Mouse (Mus musculus): Measurements from ENCODE around the gene Smco2. TPM values are rescaled to one million over a fixed set of nuclear protein-coding genes. Genes with fewer than 3 reads are reported as not detected.

Smco2 gene
- not detected in 2 replicates for polyA plus RNA-seq (2015; fragmentation: Nextera tagmentation; extraction: Ambion mirVana)

DNA sequence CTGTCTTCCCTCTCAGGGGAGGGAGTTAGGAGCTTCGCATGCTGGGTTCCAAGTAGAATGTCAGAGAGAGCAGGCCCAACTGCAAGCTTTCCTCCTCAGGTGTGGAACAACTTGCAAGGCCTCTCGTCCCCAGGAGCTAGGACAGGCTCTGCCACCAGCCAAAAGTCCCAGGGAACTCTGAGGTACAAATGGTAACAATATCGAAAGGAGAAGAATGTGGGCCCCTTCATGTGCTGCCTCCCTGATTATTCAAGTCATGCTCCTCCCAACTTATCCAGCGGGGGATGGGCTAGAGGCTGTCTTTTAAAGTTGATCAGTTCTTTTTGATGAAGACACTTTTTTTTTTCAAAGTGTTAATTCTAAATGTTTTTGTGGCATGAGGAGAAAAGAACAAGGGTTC lies at the start of gene Smco2:
Gene Smco2, plus strand, starts transcription at position 55 of the 400 bp plus-strand sequence.

DNA sequence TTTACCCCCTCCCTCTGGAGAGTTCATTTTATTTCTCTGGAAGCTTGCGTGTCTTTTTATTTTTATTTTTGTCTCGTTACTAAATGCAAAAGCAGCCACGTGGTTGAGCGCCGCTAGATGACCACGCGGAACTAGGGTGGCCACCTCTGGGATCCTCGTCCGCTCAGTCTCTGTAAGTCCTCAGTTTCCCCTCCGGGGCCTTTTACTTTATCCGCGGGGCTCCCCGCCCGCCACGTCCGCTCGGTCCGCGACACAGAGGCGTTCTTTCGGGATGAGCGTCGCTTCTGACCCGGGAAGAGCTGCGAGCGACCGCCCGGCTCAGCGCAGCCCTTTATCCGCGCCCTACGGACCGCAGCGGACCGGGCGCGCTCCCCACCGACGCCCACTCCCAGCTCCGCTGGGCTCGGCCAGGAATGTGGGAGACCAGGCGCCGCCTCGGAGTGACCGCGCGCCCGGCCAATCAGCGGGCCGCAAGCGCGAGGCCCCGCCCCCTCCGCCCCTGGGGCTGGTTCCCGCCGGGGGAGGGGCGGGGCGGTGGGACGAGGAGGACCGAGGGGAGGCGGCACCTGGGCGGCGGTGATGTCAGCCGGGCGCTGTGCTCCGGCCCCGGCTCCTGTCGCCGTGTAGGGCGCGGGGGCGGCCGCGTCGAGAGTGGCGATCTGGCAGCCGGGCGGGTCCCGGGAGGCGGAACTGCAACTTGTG lies 38.2 kb downstream of the Smco2 start, which contains the start of gene Ppfibp1:
Gene Ppfibp1, plus strand, starts transcription at position 530 of the 702 bp plus-strand sequence.

Other genes starting within 250 kb of the Smco2 start
- gene Med21, start 207.6 kb upstream of the Smco2 start, polyA plus RNA-seq (2015; fragmentation: Nextera tagmentation; extraction: Ambion mirVana): 236 and 358 TPM in 2 replicates
- gene Tm7sf3, start 207.3 kb upstream of the Smco2 start, polyA plus RNA-seq (2015; fragmentation: Nextera tagmentation; extraction: Ambion mirVana): 45.0 and 58.4 TPM in 2 replicates
- gene Stk38l, start 125.1 kb upstream of the Smco2 start, polyA plus RNA-seq (2015; fragmentation: Nextera tagmentation; extraction: Ambion mirVana): 9.8 and 9.9 TPM in 2 replicates
- 2.2 and 3.0 TPM in 2 replicates for gene Arntl2, start 54.0 kb upstream of the Smco2 start, polyA plus RNA-seq (2015; fragmentation: Nextera tagmentation; extraction: Ambion mirVana)
- 27.3 and 43.5 TPM in 2 replicates for gene Ppfibp1, start 38.4 kb downstream of the Smco2 start, polyA plus RNA-seq (2015; fragmentation: Nextera tagmentation; extraction: Ambion mirVana)
- gene 1700034J05Rik, start 104.3 kb downstream of the Smco2 start, polyA plus RNA-seq (2015; fragmentation: Nextera tagmentation; extraction: Ambion mirVana): 0.19 TPM in 1 of 2 replicates, not detected in the other
- 0.41 and 0.84 TPM in 2 replicates for gene Rep15, start 182.5 kb downstream of the Smco2 start, polyA plus RNA-seq (2015; fragmentation: Nextera tagmentation; extraction: Ambion mirVana)
- 71.5 and 102 TPM in 2 replicates for gene Mrps35, start 192.7 kb downstream of the Smco2 start, polyA plus RNA-seq (2015; fragmentation: Nextera tagmentation; extraction: Ambion mirVana)
- gene Mansc4, start 236.9 kb downstream of the Smco2 start, polyA plus RNA-seq (2015; fragmentation: Nextera tagmentation; extraction: Ambion mirVana): 0.98 and 1.4 TPM in 2 replicates
- gene Klhl42, start 241.3 kb downstream of the Smco2 start, polyA plus RNA-seq (2015; fragmentation: Nextera tagmentation; extraction: Ambion mirVana): 4.9 and 7.0 TPM in 2 replicates

Measured in adrenal gland, postnatal 0 days (tissue).